Mouse (Mus musculus) midbrain, postnatal 0 days (tissue): Measurements from ENCODE around the gene Tle2. TPM values are rescaled to one million over a fixed set of nuclear protein-coding genes. Genes with fewer than 3 reads are reported as not detected.
A peak's percentile ranks its signal among the peaks of the same experiment; 100 is the strongest.

Experiments
- ATAC-seq: fragments of 200-750 bp; cut with Nextera tagmentation; 2 replicates; pipeline ENCODE4 v1.8.0; 2017; ENCODE audit warnings: moderate number of reproducible peaks, mild to moderate bottlenecking, moderate TSS enrichment, moderate library complexity; ENCODE audit not compliant: low FRiP score
- DNase-seq: peaks from one replicate; pipeline ENCODE4 v3.0.0-alpha.2; 2015; ENCODE audit warnings: low spot score
- H3K27ac ChIP-seq: fragments of 300-500 bp; sonication (generic); 2 replicates; pipeline ENCODE4 v1.5.1; 2014; ENCODE audit warnings: low read depth, mild to moderate bottlenecking, low read length, mixed read lengths
- H3K27me3 ChIP-seq: fragments of 300-500 bp; sonication (generic); 2 replicates; pipeline ENCODE4 v1.6.1; 2014; ENCODE audit warnings: low read length, control low read depth, mixed read lengths; ENCODE audit not compliant: insufficient read depth
- H3K36me3 ChIP-seq: fragments of 300-500 bp; sonication (generic); 2 replicates; pipeline ENCODE4 v1.6.1; 2014; ENCODE audit warnings: low read length, control low read depth, mixed read lengths; ENCODE audit not compliant: insufficient read depth
- H3K4me1 ChIP-seq: fragments of 300-500 bp; sonication (generic); 2 replicates; pipeline ENCODE4 v1.6.1; 2014; ENCODE audit warnings: mild to moderate bottlenecking, control low read depth, antibody characterized with exemption, low read length, mixed read lengths; ENCODE audit not compliant: insufficient read depth
- H3K4me2 ChIP-seq: fragments of 300-500 bp; sonication (generic); 2 replicates; pipeline ENCODE4 v1.6.1; 2014; ENCODE audit warnings: low read depth, mild to moderate bottlenecking, low read length, mixed read lengths; ENCODE audit not compliant: poor library complexity, severe bottlenecking
- H3K4me3 ChIP-seq: fragments of 300-500 bp; sonication (generic); 2 replicates; pipeline ENCODE4 v1.5.1; 2014; ENCODE audit warnings: low read depth, mild to moderate bottlenecking, low read length, moderate library complexity
- H3K9ac ChIP-seq: fragments of 300-500 bp; sonication (generic); replicated peaks from 2 replicates; pipeline ENCODE4 v1.6.1; 2014; ENCODE audit warnings: mild to moderate bottlenecking, low read length, moderate library complexity, mixed read lengths; ENCODE audit not compliant: poor library complexity, severe bottlenecking
- H3K9me3 ChIP-seq: fragments of 300-500 bp; sonication (generic); 2 replicates; pipeline ENCODE4 v1.6.1; 2016; ENCODE audit warnings: low read length, control low read depth
- CTCF ChIP-seq: IDR thresholded peaks from 2 replicates; pipeline ENCODE4 v1.5.1; 2016; ENCODE audit warnings: antibody characterized with exemption, mild to moderate bottlenecking
- WGBS: fragments of 180-500 bp; shearing (Covaris S2); extraction: QIAGEN DNeasy Blood & Tissue Kit; methylation state at CpG from one replicate; pipeline ENCODE4 v1.1.7; 2014; 5-methylcytosine and 5-hydroxymethylcytosine counted together
- polyA plus RNA-seq: library from polyadenylated mRNA; unstranded; fragments of >200 nt; fragmentation: Nextera tagmentation; extraction: Ambion mirVana; gene quantifications from 2 replicates; pipeline ENCODE4 v1.2.1, GENCODE M21; 2015
- total RNA-seq: library from RNA; depleted of rRNA; stranded (reverse); fragments of >200 nt; gene quantifications from 2 replicates; pipeline ENCODE4 v1.2.3, GENCODE M21; 2014

Gene Tle2
- total and polyA plus RNA-seq, 2 experiments from 2014 or later, result 31.2 to 57.3 TPM

- Histone ChIP-seq H3K4me2 (no peak overlapping the region), H3K9me3 (no peaks in the 10 kb centered on the region), H3K27me3 (no peaks in the 10 kb centered on the region), H3K27ac (no peak overlapping the region), H3K9ac (no peak overlapping the region), H3K4me3 (no peak overlapping the region), H3K36me3 (no peaks in the 10 kb centered on the region), H3K4me1 (0 out of 2 replicates have a peak, but pooled peaks cover 4% of the 10 kb centered on the region)
- no peak for DNase-seq
- TF ChIP-seq CTCF, result peak; percentile 57
- WGBS, result 96% methylated on average over 1 of the region's 1 CpGs
- ATAC-seq, result no peak
These were observed 33.9 kb downstream of the Tle2 start for GRCm38 (mm10) chr10:81608308-81608707.

GRCm38 (mm10) chr10:81612779-81613178 lies 38.4 kb downstream of the Tle2 start:
- ATAC-seq, result no peak

GRCm38 (mm10) chr10:81615486-81615885 lies 41.1 kb downstream of the Tle2 start:
- Histone ChIP-seq H3K9me3 (no peaks in the 10 kb centered on the region), H3K4me3 (no peak overlapping the region), H3K4me1 (no peaks in the 10 kb centered on the region), H3K9ac (no peak overlapping the region), H3K27me3 (no peaks in the 10 kb centered on the region), H3K27ac (no peak overlapping the region), H3K36me3 (no peaks in the 10 kb centered on the region), H3K4me2 (no peak overlapping the region)
- no peak for ATAC-seq
- DNase-seq, result no peak
- TF ChIP-seq CTCF, result no peak
- WGBS, result 76% methylated on average over 6 of the region's 6 CpGs

More at GRCm38 (mm10) chr10:81612779-81613178, 38.4 kb downstream of the Tle2 start:
- H3K27me3 ChIP-seq, result no peaks in the 10 kb centered on the region
- no peaks in the 10 kb centered on the region for H3K4me1 ChIP-seq
- no peak overlapping the region for H3K27ac ChIP-seq
- DNase-seq, result no peak
- no peak overlapping the region for H3K9ac ChIP-seq
- 71% methylated on average over 3 of the region's 3 CpGs for WGBS
- H3K9me3 ChIP-seq, result no peaks in the 10 kb centered on the region
- no peak overlapping the region for H3K4me3 ChIP-seq
- H3K4me2 ChIP-seq, result no peak overlapping the region
- TF ChIP-seq CTCF, result no peak
- H3K36me3 ChIP-seq, result no peaks in the 10 kb centered on the region

- Histone ChIP-seq H3K9me3 (no peaks in the 10 kb centered on the region), H3K4me3 (no peak overlapping the region), H3K36me3 (peaks cover 15% of the 10 kb centered on the region), H3K4me1 (no peaks in the 10 kb centered on the region), H3K27ac (no peak overlapping the region), H3K27me3 (no peaks in the 10 kb centered on the region), H3K4me2 (no peak overlapping the region), H3K9ac (no peak overlapping the region)
- no peak for DNase-seq
- WGBS, result 91% methylated on average over 5 of the region's 5 CpGs
- ATAC-seq, result no peak
- no peak for TF ChIP-seq CTCF
These were observed 45.6 kb downstream of the Tle2 start for GRCm38 (mm10) chr10:81619976-81620375.

GRCm38 (mm10) chr10:81620786-81621185 lies 46.4 kb downstream of the Tle2 start:
- Histone ChIP-seq H3K9ac (no peak overlapping the region), H3K9me3 (no peaks in the 10 kb centered on the region), H3K27me3 (no peaks in the 10 kb centered on the region), H3K4me3 (no peak overlapping the region), H3K4me1 (no peaks in the 10 kb centered on the region), H3K27ac (no peak overlapping the region), H3K4me2 (no peak overlapping the region), H3K36me3 (peaks cover 15% of the 10 kb centered on the region)
- DNase-seq (no peak), ATAC-seq (no peak)
- TF ChIP-seq CTCF, result no peak
- WGBS, result 57% methylated on average over 9 of the region's 9 CpGs

- H3K9ac ChIP-seq, result no peak overlapping the region
- no peak overlapping the region for H3K4me2 ChIP-seq
- no peaks in the 10 kb centered on the region for H3K27me3 ChIP-seq
- H3K36me3 ChIP-seq, result peaks cover 15% of the 10 kb centered on the region
- H3K27ac ChIP-seq, result no peak overlapping the region
- TF ChIP-seq CTCF, result no peak
- DNase-seq, result no peak
- peaks cover 6% of the 10 kb centered on the region; the same call in 1 of the 2 replicates for H3K4me1 ChIP-seq
- WGBS, result 57% methylated on average over 8 of the region's 8 CpGs
- no peaks in the 10 kb centered on the region for H3K9me3 ChIP-seq
- no peak overlapping the region for H3K4me3 ChIP-seq
- no peak for ATAC-seq
These were observed 49.1 kb downstream of the Tle2 start for GRCm38 (mm10) chr10:81623441-81623840.
